Mouse (Mus musculus) stomach, embryonic 14.5 days (tissue): ENCODE measurements around the gene Cldn6. TPM values are rescaled to one million over a fixed set of nuclear protein-coding genes. Genes with fewer than 3 reads are reported as not detected.

ENCODE experiments used
- polyA plus RNA-seq: library from polyadenylated mRNA; unstranded; fragments of >200 nt; fragmentation: Nextera tagmentation; extraction: Ambion mirVana; gene quantifications from 2 replicates; pipeline ENCODE4 v1.2.1, GENCODE M21; 2014

Gene Cldn6
- polyA plus RNA-seq, 1 experiment from 2014 or later, result 149 TPM

Other genes starting within 250 kb of the Cldn6 start
- gene Vmn2r117, start 199.6 kb upstream of the Cldn6 start, polyA plus RNA-seq, result not detected in 2 replicates
- 18.1 and 18.9 TPM in 2 replicates for gene Zfp213, start 115.0 kb upstream of the Cldn6 start, polyA plus RNA-seq
- gene Zfp13, start 79.8 kb upstream of the Cldn6 start, polyA plus RNA-seq, result 13.6 and 15.7 TPM in 2 replicates
- 0.10 TPM in 1 of 2 replicates, not detected in the other for gene Zscan10, start 78.4 kb upstream of the Cldn6 start, polyA plus RNA-seq
- 0.74 and 0.77 TPM in 2 replicates for gene Mmp25, start 34.0 kb upstream of the Cldn6 start, polyA plus RNA-seq
- 2.4 and 3.1 TPM in 2 replicates for gene Bicdl2, start 18.7 kb upstream of the Cldn6 start, polyA plus RNA-seq
- gene Hcfc1r1, start 5.7 kb upstream of the Cldn6 start, polyA plus RNA-seq, result 110 TPM in 2 replicates
- gene Thoc6, start 5.4 kb upstream of the Cldn6 start, polyA plus RNA-seq, result 36.5 and 40.0 TPM in 2 replicates
- gene Tnfrsf12a, start 1.8 kb upstream of the Cldn6 start, polyA plus RNA-seq, result 18.0 and 20.7 TPM in 2 replicates
- gene Cldn9, start 4.8 kb downstream of the Cldn6 start, polyA plus RNA-seq, result 2.9 and 3.0 TPM in 2 replicates
- 0.20 TPM in 1 of 2 replicates, not detected in the other for gene 1520401A03Rik, start 43.5 kb downstream of the Cldn6 start, polyA plus RNA-seq
- 54.8 and 55.9 TPM in 2 replicates for gene Pkmyt1, start 47.1 kb downstream of the Cldn6 start, polyA plus RNA-seq
- 24.7 and 25.2 TPM in 2 replicates for gene Paqr4, start 61.6 kb downstream of the Cldn6 start, polyA plus RNA-seq
- gene Kremen2, start 66.6 kb downstream of the Cldn6 start, polyA plus RNA-seq, result 0.45 and 0.69 TPM in 2 replicates
- 54.3 and 57.3 TPM in 2 replicates for gene Flywch1, start 92.4 kb downstream of the Cldn6 start, polyA plus RNA-seq
- 29.0 and 31.0 TPM in 2 replicates for gene Flywch2, start 106.8 kb downstream of the Cldn6 start, polyA plus RNA-seq
- 513 and 521 TPM in 2 replicates for gene Srrm2, start 111.3 kb downstream of the Cldn6 start, polyA plus RNA-seq
- gene Elob, start 149.9 kb downstream of the Cldn6 start, polyA plus RNA-seq, result 1,042 and 1,209 TPM in 2 replicates
- not detected in 2 replicates for gene Prss33, start 156.8 kb downstream of the Cldn6 start, polyA plus RNA-seq
- gene Prss32, start 164.6 kb downstream of the Cldn6 start, polyA plus RNA-seq, result 1.1 and 1.6 TPM in 2 replicates
- 1.1 and 2.3 TPM in 2 replicates for gene Prss41, start 164.9 kb downstream of the Cldn6 start, polyA plus RNA-seq
- not detected in 2 replicates for gene Prss21, start 188.8 kb downstream of the Cldn6 start, polyA plus RNA-seq
- gene Dcpp1, start 201.6 kb downstream of the Cldn6 start, polyA plus RNA-seq, result not detected in 2 replicates
- gene Dcpp2, start 201.6 kb downstream of the Cldn6 start, polyA plus RNA-seq, result not detected in 2 replicates
- not detected in 2 replicates for gene Dcpp3, start 238.2 kb downstream of the Cldn6 start, polyA plus RNA-seq